Mouse (Mus musculus) myocyte (in vitro differentiated cells): ENCODE data around the gene Zdhhc4. TPM values are rescaled to one million over a fixed set of nuclear protein-coding genes. Genes with fewer than 3 reads are reported as not detected.

Experiments
- H3K27me3 ChIP-seq: one replicate; pipeline ENCODE4 v1.6.1; 2011; ENCODE audit not compliant: control insufficient read depth, insufficient read depth, insufficient read length
- H3K36me3 ChIP-seq: one replicate; pipeline ENCODE4 v1.6.1; 2011; ENCODE audit not compliant: control insufficient read depth, insufficient read depth
- H3K4me2 ChIP-seq: one replicate; pipeline ENCODE4 v1.6.1; 2011; ENCODE audit warnings: low read depth, control low read depth
- H3K4me3 ChIP-seq: one replicate; pipeline ENCODE4 v1.5.1; 2011; ENCODE audit warnings: mild to moderate bottlenecking, control low read depth, moderate library complexity
- H3K79me2 ChIP-seq: one replicate; pipeline ENCODE4 v1.6.1; 2011; ENCODE audit not compliant: control insufficient read depth, insufficient read depth
- H3ac ChIP-seq: one replicate; pipeline ENCODE4 v1.6.1; 2011; ENCODE audit not compliant: control insufficient read depth, insufficient read length
- CEBPB ChIP-seq: IDR thresholded peaks from 2 replicates; pipeline ENCODE4 v1.6.1; 2011; ENCODE audit warnings: mild to moderate bottlenecking, moderate library complexity; ENCODE audit not compliant: poor library complexity, insufficient read depth, severe bottlenecking
- E2F4 ChIP-seq: IDR thresholded peaks from one replicate; pipeline ENCODE4 v1.6.1; 2011; ENCODE audit warnings: mild to moderate bottlenecking, control low read depth, moderate library complexity; ENCODE audit not compliant: insufficient read depth
- MAX ChIP-seq: IDR thresholded peaks from one replicate; pipeline ENCODE4 v1.6.1; 2011; ENCODE audit warnings: low read depth, mild to moderate bottlenecking, control low read depth
- MYOD1 ChIP-seq, 3 experiments: IDR thresholded peaks; one replicate each; pipeline ENCODE4 v1.6.1; 2011; ENCODE audit warnings: control low read depth in 2 of 3, low read depth in 2 of 3, mild to moderate bottlenecking in 2 of 3, moderate library complexity in 1 of 3; ENCODE audit not compliant: insufficient read length in 2 of 3, control insufficient read depth in 1 of 3
- MYOG ChIP-seq, 3 experiments: IDR thresholded peaks; one replicate each; pipeline ENCODE4 v1.6.1; 2011; ENCODE audit warnings: control low read depth in 2 of 3, low read depth in 2 of 3, mild to moderate bottlenecking in 2 of 3; ENCODE audit not compliant: insufficient read length in 2 of 3, control insufficient read depth in 1 of 3, insufficient read depth in 1 of 3
- POLR2A ChIP-seq: IDR thresholded peaks from one replicate; pipeline ENCODE4 v1.6.1; 2011; ENCODE audit warnings: low read depth, mild to moderate bottlenecking, control low read depth, moderate library complexity; ENCODE audit not compliant: insufficient read length
- POLR2AphosphoS2 ChIP-seq: IDR thresholded peaks from one replicate; pipeline ENCODE4 v1.6.1; 2011; ENCODE audit warnings: low read depth, control low read depth; ENCODE audit not compliant: insufficient read length
- REST ChIP-seq: IDR thresholded peaks from one replicate; pipeline ENCODE4 v1.6.1; 2011; ENCODE audit warnings: mild to moderate bottlenecking, control low read depth, moderate library complexity; ENCODE audit not compliant: insufficient read depth, insufficient read length
- SRF ChIP-seq: IDR thresholded peaks from one replicate; pipeline ENCODE4 v1.6.1; 2011; ENCODE audit warnings: low read depth; ENCODE audit not compliant: control insufficient read depth, insufficient read length
- TCF12 ChIP-seq: IDR thresholded peaks from one replicate; pipeline ENCODE4 v1.6.1; 2011; ENCODE audit warnings: mild to moderate bottlenecking, control low read depth; ENCODE audit not compliant: poor library complexity, insufficient read depth, severe bottlenecking
- TCF3 ChIP-seq: IDR thresholded peaks from one replicate; pipeline ENCODE4 v1.6.1; 2011; ENCODE audit warnings: low read depth, control low read depth; ENCODE audit not compliant: insufficient read length
- USF1 ChIP-seq: IDR thresholded peaks from one replicate; pipeline ENCODE4 v1.6.1; 2011; ENCODE audit warnings: low read depth, mild to moderate bottlenecking, control low read depth, moderate library complexity
- polyA plus RNA-seq: library from polyadenylated mRNA; unstranded; fragments of >200 nt; fragmentation: generic; extraction: Trizol; gene quantifications from one replicate; pipeline ENCODE4 v1.2.1, GENCODE M21; 2012; ENCODE audit warnings: missing spikeins

Gene Zdhhc4
- polyA plus RNA-seq, 1 experiment, result 60.5 TPM

DNA sequence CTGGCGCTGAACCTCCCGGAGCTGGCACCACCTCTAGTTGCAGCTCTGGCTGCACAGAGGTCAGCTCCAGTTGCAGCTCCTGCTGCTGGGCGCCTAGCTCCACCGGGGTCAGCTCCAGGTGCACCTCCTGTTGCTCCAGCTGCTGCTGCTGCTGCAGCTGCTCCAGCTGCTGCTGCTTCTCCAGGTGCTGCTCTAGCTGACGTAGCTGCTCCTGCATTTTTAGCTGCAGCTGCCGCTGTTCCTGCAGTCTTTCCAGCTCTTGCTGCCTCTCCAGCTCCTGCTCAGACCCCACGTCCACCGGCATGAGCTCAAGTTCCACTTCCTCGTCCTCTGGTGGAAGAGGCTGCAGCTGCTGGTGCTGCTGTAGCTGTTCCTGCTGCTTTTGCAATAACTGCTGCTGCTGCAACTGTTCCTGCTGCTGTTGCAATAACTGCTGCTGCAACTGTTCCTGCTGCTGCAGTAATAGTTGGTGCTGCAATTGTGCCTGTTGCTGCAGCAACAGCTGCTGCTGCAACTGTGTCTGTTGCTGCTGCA lies 40.6 kb downstream of the Zdhhc4 start:
- no peak overlapping the region for H3K4me3 ChIP-seq
- peaks cover 4% of the 10 kb centered on the region for H3K27me3 ChIP-seq
- no peaks in the 10 kb centered on the region for H3K79me2 ChIP-seq
- no peak for TF ChIP-seq REST
- TF ChIP-seq TCF3, result no peak
- no peak for TF ChIP-seq CEBPB
- TF ChIP-seq MAX, result no peak
- TF ChIP-seq USF1, result no peak
- no peak for TF ChIP-seq SRF
- TF ChIP-seq TCF12, result no peak
- TF ChIP-seq POLR2AphosphoS2, result no peak
- TF ChIP-seq MYOD1 (IDR thresholded peaks at IDR 0.05; ENCODE audit: control insufficient read depth in 1 of 3, insufficient read length in 2 of 3, low read depth in 2 of 3), result no peak
- TF ChIP-seq MYOG (IDR thresholded peaks at IDR 0.05; ENCODE audit: control insufficient read depth in 1 of 3, insufficient read depth in 1 of 3, insufficient read length in 2 of 3, low read depth in 2 of 3), result no peak
- no peak overlapping the region for H3ac ChIP-seq
- H3K36me3 ChIP-seq, result no peaks in the 10 kb centered on the region
- no peak overlapping the region for H3K4me2 ChIP-seq

DNA sequence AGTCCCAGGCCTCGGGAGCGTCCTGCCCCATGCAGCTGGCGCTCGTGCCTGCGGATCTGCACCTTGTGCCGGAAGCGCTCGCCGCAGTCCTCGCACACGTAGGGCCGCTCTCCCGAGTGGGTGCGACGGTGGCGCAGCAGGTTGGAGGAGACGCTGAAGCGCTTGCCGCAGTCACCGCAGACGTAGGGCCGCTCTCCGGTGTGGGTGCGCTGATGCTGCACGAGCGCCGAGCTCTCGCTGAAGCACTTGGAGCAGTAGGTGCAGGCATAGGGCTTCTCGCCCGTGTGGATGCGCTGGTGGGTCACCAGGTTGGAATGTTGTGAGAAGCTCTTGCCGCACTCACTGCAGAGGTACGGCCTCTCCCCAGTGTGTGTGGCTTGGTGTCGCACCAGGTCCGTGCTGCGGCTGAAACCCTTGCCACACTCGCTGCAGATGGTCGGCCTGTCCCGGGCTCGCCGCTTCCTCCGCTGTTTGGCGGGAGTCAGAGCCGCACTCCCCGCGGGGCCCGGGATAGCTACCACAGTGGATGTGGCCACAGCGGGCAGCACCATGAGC lies 41.2 kb downstream of the Zdhhc4 start:
- H3K4me2 ChIP-seq, result no peak overlapping the region
- no peaks in the 10 kb centered on the region for H3K36me3 ChIP-seq
- no peak overlapping the region for H3K4me3 ChIP-seq
- TF ChIP-seq TCF3 (no peak), SRF (no peak), TCF12 (no peak), MAX (no peak), CEBPB (no peak), E2F4 (no peak), POLR2AphosphoS2 (no peak), POLR2A (no peak), MYOD1 (IDR thresholded peaks at IDR 0.05; ENCODE audit: control insufficient read depth in 1 of 3, insufficient read length in 2 of 3, low read depth in 2 of 3) (no peak), MYOG (IDR thresholded peaks at IDR 0.05; ENCODE audit: control insufficient read depth in 1 of 3, insufficient read depth in 1 of 3, insufficient read length in 2 of 3, low read depth in 2 of 3) (no peak), USF1 (no peak), REST (no peak)
- H3K79me2 ChIP-seq, result no peaks in the 10 kb centered on the region
- H3K27me3 ChIP-seq, result peaks cover 4% of the 10 kb centered on the region
- no peak overlapping the region for H3ac ChIP-seq

DNA sequence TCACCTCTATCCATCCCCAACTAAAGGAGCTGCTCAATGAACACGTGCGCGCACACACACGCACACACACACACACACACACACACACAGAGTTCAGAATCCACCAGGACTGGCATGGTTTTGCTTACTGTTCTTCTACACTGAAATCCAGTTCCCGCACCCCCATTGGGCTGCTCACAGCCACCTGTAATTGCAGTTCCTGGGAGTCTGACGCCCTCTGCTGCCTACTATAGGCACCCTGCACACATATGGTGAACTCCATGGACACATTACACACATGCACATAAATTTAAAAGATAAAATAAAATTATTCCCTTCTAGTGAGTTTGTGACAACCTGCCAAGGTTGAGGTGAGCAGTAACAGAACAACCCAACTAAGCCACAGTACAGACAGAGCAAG lies 44.3 kb downstream of the Zdhhc4 start:
- Histone ChIP-seq H3K4me2 (no peak overlapping the region), H3ac (no peak overlapping the region), H3K4me3 (no peak overlapping the region), H3K27me3 (peaks cover 4% of the 10 kb centered on the region), H3K36me3 (no peaks in the 10 kb centered on the region), H3K79me2 (no peaks in the 10 kb centered on the region)
- TF ChIP-seq TCF12 (no peak), MAX (no peak), E2F4 (no peak), SRF (no peak), MYOG (IDR thresholded peaks at IDR 0.05; ENCODE audit: control insufficient read depth in 1 of 3, insufficient read depth in 1 of 3, insufficient read length in 2 of 3, low read depth in 2 of 3) (no peak)

DNA sequence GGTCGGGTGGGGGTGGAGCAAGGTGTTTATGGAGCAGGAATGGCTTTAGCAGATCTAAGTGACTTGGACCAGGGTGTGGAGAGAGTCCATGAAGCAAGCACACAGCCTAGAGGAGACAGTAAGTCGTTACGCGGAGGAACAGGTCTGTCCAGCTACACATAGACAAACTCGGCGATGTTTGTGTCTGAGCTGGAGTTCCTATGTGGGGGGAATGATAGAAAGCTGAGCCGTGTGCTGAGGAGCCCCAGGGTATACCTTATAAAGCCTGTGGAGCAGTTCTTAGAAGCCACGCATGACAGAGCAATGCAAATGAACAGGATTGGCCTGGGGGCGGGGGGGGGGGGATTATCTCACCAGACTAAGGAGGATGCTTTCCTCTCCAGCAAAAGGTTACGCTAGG lies 49.8 kb downstream of the Zdhhc4 start:
- no peaks in the 10 kb centered on the region for H3K36me3 ChIP-seq
- no peak overlapping the region for H3ac ChIP-seq
- no peak overlapping the region for H3K4me3 ChIP-seq
- no peaks in the 10 kb centered on the region for H3K79me2 ChIP-seq
- H3K27me3 ChIP-seq, result no peaks in the 10 kb centered on the region
- H3K4me2 ChIP-seq, result no peak overlapping the region
- TF ChIP-seq REST (no peak), CEBPB (no peak), MYOG (IDR thresholded peaks at IDR 0.05; ENCODE audit: control insufficient read depth in 1 of 3, insufficient read depth in 1 of 3, insufficient read length in 2 of 3, low read depth in 2 of 3) (no peak), SRF (no peak), MAX (no peak), MYOD1 (IDR thresholded peaks at IDR 0.05; ENCODE audit: control insufficient read depth in 1 of 3, insufficient read length in 2 of 3, low read depth in 2 of 3) (no peak), E2F4 (no peak), POLR2A (no peak), TCF12 (no peak), POLR2AphosphoS2 (no peak), USF1 (no peak)

DNA sequence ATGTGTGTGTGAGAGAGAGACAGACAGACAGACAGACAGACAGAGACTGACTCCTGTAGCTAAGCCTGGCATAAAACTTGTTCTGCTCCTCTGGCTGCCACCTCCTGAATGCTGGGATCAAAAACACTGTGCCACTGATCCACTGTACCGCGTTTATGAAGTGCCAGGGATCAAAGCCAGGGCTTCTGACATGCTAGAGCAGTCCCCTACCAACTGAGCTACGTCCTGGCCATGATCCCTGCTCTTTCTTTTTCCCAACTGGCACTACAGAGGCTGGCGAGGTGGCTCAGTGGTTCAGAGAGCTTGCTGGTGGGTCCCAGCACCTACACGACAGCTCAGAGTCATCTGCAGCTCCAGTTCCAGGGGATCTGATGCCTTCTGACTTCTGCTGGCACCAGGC lies 53.3 kb downstream of the Zdhhc4 start:
- Histone ChIP-seq H3K4me3 (no peak overlapping the region), H3K27me3 (no peaks in the 10 kb centered on the region), H3K36me3 (no peaks in the 10 kb centered on the region), H3K4me2 (no peak overlapping the region), H3ac (no peak overlapping the region), H3K79me2 (no peaks in the 10 kb centered on the region)
- TF ChIP-seq POLR2A (no peak), TCF3 (no peak), MYOG (IDR thresholded peaks at IDR 0.05; ENCODE audit: control insufficient read depth in 1 of 3, insufficient read depth in 1 of 3, insufficient read length in 2 of 3, low read depth in 2 of 3) (no peak), TCF12 (no peak), POLR2AphosphoS2 (no peak), E2F4 (no peak), REST (no peak), USF1 (no peak), MYOD1 (IDR thresholded peaks at IDR 0.05; ENCODE audit: control insufficient read depth in 1 of 3, insufficient read length in 2 of 3, low read depth in 2 of 3) (no peak), CEBPB (no peak), MAX (no peak), SRF (no peak)
